Mouse (Mus musculus) forebrain, embryonic 15.5 days (tissue): Measurements from ENCODE around the gene Sardh. TPM values are rescaled to one million over a fixed set of nuclear protein-coding genes. Genes with fewer than 3 reads are reported as not detected.
A peak's percentile ranks its signal among the peaks of the same experiment; 100 is the strongest.

Experiments used
- ATAC-seq: fragments of 200-750 bp; cut with Nextera tagmentation; replicated peaks from 2 replicates; pipeline ENCODE4 v1.8.0; 2017; ENCODE audit warnings: mild to moderate bottlenecking, moderate TSS enrichment, moderate library complexity
- H3K27ac ChIP-seq: fragments of 300-500 bp; sonication (generic); replicated peaks from 2 replicates; pipeline ENCODE4 v1.5.1; 2015; ENCODE audit warnings: mild to moderate bottlenecking, inconsistent platforms
- H3K27me3 ChIP-seq: fragments of 300-500 bp; sonication (generic); 2 replicates; pipeline ENCODE4 v1.6.1; 2015; ENCODE audit warnings: inconsistent platforms
- H3K36me3 ChIP-seq: fragments of 300-500 bp; sonication (generic); 2 replicates; pipeline ENCODE4 v1.6.1; 2015; ENCODE audit warnings: mild to moderate bottlenecking, inconsistent platforms
- H3K4me1 ChIP-seq: fragments of 300-500 bp; sonication (generic); 2 replicates; pipeline ENCODE4 v1.6.1; 2015; ENCODE audit warnings: inconsistent platforms
- H3K4me2 ChIP-seq: fragments of 300-500 bp; sonication (generic); replicated peaks from 2 replicates; pipeline ENCODE4 v1.6.1; 2015; ENCODE audit warnings: mild to moderate bottlenecking, inconsistent platforms
- H3K4me3 ChIP-seq: fragments of 300-500 bp; sonication (generic); 2 replicates; pipeline ENCODE4 v1.5.1; 2015; ENCODE audit warnings: mild to moderate bottlenecking, inconsistent platforms
- H3K9ac ChIP-seq: fragments of 300-500 bp; sonication (generic); replicated peaks from 2 replicates; pipeline ENCODE4 v1.6.1; 2015; ENCODE audit warnings: mild to moderate bottlenecking, inconsistent platforms
- H3K9me3 ChIP-seq: fragments of 300-500 bp; sonication (generic); 2 replicates; pipeline ENCODE4 v1.6.1; 2016; ENCODE audit warnings: inconsistent platforms
- WGBS: fragments of 180-500 bp; shearing (Covaris S2); methylation state at CpG from one replicate; pipeline ENCODE4 v1.1.7; 2015; ENCODE audit warnings: mixed read lengths; 5-methylcytosine and 5-hydroxymethylcytosine counted together
- polyA plus RNA-seq: library from polyadenylated mRNA; unstranded; fragments of >200 nt; fragmentation: Nextera tagmentation; extraction: Ambion mirVana; gene quantifications from 2 replicates; pipeline ENCODE4 v1.2.1, GENCODE M21; 2015

Sardh gene
- polyA plus RNA-seq, 1 experiment from 2014 or later, result 3.6 TPM

- H3K9me3 ChIP-seq, result no peaks in the 10 kb centered on the region
- H3K36me3 ChIP-seq, result no peaks in the 10 kb centered on the region
- H3K9ac ChIP-seq, result no peak overlapping the region
- no peaks in the 10 kb centered on the region for H3K27me3 ChIP-seq
- WGBS, result 67% methylated on average over 4 of the region's 4 CpGs
- H3K4me1 ChIP-seq, result no peaks in the 10 kb centered on the region
- H3K4me2 ChIP-seq, result no peak overlapping the region
- no peak overlapping the region for H3K4me3 ChIP-seq
- ATAC-seq, result no peak
- no peak overlapping the region for H3K27ac ChIP-seq
Observed at GRCm38 (mm10) chr2:27189994-27190393, 58.1 kb downstream of the Sardh start.

- Histone ChIP-seq H3K4me1 (no peaks in the 10 kb centered on the region), H3K36me3 (no peaks in the 10 kb centered on the region)
- 89% methylated on average over 6 of the region's 6 CpGs for WGBS
Observed at GRCm38 (mm10) chr2:27187531-27187930, 60.6 kb downstream of the Sardh start.

GRCm38 (mm10) chr2:27183734-27184133 lies 64.4 kb downstream of the Sardh start:
- no peak for ATAC-seq
- H3K9me3 ChIP-seq, result no peaks in the 10 kb centered on the region
- no peaks in the 10 kb centered on the region for H3K27me3 ChIP-seq
- H3K9ac ChIP-seq, result no peak overlapping the region
- no peaks in the 10 kb centered on the region for H3K36me3 ChIP-seq
- H3K4me2 ChIP-seq, result no peak overlapping the region
- H3K4me1 ChIP-seq, result no peaks in the 10 kb centered on the region
- H3K4me3 ChIP-seq, result no peak overlapping the region
- 88% methylated on average over 12 of the region's 12 CpGs for WGBS
- no peak overlapping the region for H3K27ac ChIP-seq

More at GRCm38 (mm10) chr2:27187531-27187930, 60.6 kb downstream of the Sardh start:
- ATAC-seq, result no peak
- no peak overlapping the region for H3K9ac ChIP-seq
- no peak overlapping the region for H3K4me2 ChIP-seq
- no peak overlapping the region for H3K27ac ChIP-seq
- no peaks in the 10 kb centered on the region for H3K27me3 ChIP-seq
- H3K9me3 ChIP-seq, result no peaks in the 10 kb centered on the region
- H3K4me3 ChIP-seq, result no peak overlapping the region

GRCm38 (mm10) chr2:27181907-27182306 lies 66.2 kb downstream of the Sardh start:
- Histone ChIP-seq H3K4me1 (no peaks in the 10 kb centered on the region), H3K27me3 (no peaks in the 10 kb centered on the region), H3K9ac (no peak overlapping the region), H3K4me3 (no peak overlapping the region), H3K36me3 (no peaks in the 10 kb centered on the region), H3K27ac (no peak overlapping the region), H3K9me3 (no peaks in the 10 kb centered on the region), H3K4me2 (no peak overlapping the region)
- no peak for ATAC-seq
- WGBS, result 69% methylated on average over 4 of the region's 4 CpGs

- Histone ChIP-seq H3K27ac (no peak overlapping the region), H3K4me2 (no peak overlapping the region), H3K4me3 (no peak overlapping the region), H3K4me1 (no peaks in the 10 kb centered on the region), H3K9ac (no peak overlapping the region), H3K36me3 (no peaks in the 10 kb centered on the region), H3K27me3 (no peaks in the 10 kb centered on the region), H3K9me3 (no peaks in the 10 kb centered on the region)
- ATAC-seq, result no peak
- 76% methylated on average over 8 of the region's 8 CpGs for WGBS
Observed at GRCm38 (mm10) chr2:27179101-27179500, 69.0 kb downstream of the Sardh start.

- H3K27ac ChIP-seq, result no peak overlapping the region
- H3K27me3 ChIP-seq, result no peaks in the 10 kb centered on the region
- 76% methylated on average over 10 of the region's 10 CpGs for WGBS
- H3K4me3 ChIP-seq, result no peak overlapping the region
- no peak for ATAC-seq
- no peaks in the 10 kb centered on the region for H3K4me1 ChIP-seq
- H3K9ac ChIP-seq, result no peak overlapping the region
- no peaks in the 10 kb centered on the region for H3K9me3 ChIP-seq
- H3K4me2 ChIP-seq, result no peak overlapping the region
- H3K36me3 ChIP-seq, result no peaks in the 10 kb centered on the region
Observed at GRCm38 (mm10) chr2:27175696-27176267, 72.4 kb downstream of the Sardh start.

GRCm38 (mm10) chr2:27174242-27174641 lies 73.9 kb downstream of the Sardh start:
- ATAC-seq, result no peak
- H3K4me3 ChIP-seq, result no peak overlapping the region
- WGBS, result 58% methylated on average over 2 of the region's 2 CpGs
- no peaks in the 10 kb centered on the region for H3K36me3 ChIP-seq
- H3K27ac ChIP-seq, result peak overlapping the region; percentile 33; the same call in 1 of the 2 replicates
- no peak overlapping the region for H3K4me2 ChIP-seq
- no peak overlapping the region for H3K9ac ChIP-seq
- H3K4me1 ChIP-seq, result no peaks in the 10 kb centered on the region
- H3K9me3 ChIP-seq, result no peaks in the 10 kb centered on the region
- H3K27me3 ChIP-seq, result no peaks in the 10 kb centered on the region

GRCm38 (mm10) chr2:27166999-27167398 lies 81.1 kb downstream of the Sardh start:
- Histone ChIP-seq H3K4me2 (no peak overlapping the region), H3K4me3 (no peak overlapping the region), H3K9me3 (no peaks in the 10 kb centered on the region), H3K27me3 (no peaks in the 10 kb centered on the region), H3K36me3 (no peaks in the 10 kb centered on the region), H3K9ac (no peak overlapping the region), H3K4me1 (peaks cover 8% of the 10 kb centered on the region; the same call in 1 of the 2 replicates), H3K27ac (no peak overlapping the region)
- no peak for ATAC-seq
- WGBS, result 25% methylated on average over 2 of the region's 2 CpGs

GRCm38 (mm10) chr2:27166074-27166473 lies 82.1 kb downstream of the Sardh start:
- Histone ChIP-seq H3K27ac (no peak overlapping the region), H3K27me3 (no peaks in the 10 kb centered on the region), H3K36me3 (no peaks in the 10 kb centered on the region), H3K9ac (no peak overlapping the region), H3K4me1 (peaks cover 8% of the 10 kb centered on the region; the same call in 1 of the 2 replicates), H3K4me2 (no peak overlapping the region), H3K4me3 (no peak overlapping the region), H3K9me3 (no peaks in the 10 kb centered on the region)
- ATAC-seq, result no peak
- WGBS, result 76% methylated on average over 2 of the region's 2 CpGs

- H3K27ac ChIP-seq, result no peak within 1 kb of the TSS
- no peaks in the 10 kb centered on the region for H3K9me3 ChIP-seq
- H3K9ac ChIP-seq, result no peak within 1 kb of the TSS
- peaks cover 8% of the 10 kb centered on the region; the same call in 1 of the 2 replicates for H3K4me1 ChIP-seq
- ATAC-seq, result no peak
- no peaks in the 10 kb centered on the region for H3K27me3 ChIP-seq
- whole genome bisulfite sequencing, result 73% methylated on average over 12 of the region's 12 CpGs
- H3K4me2 ChIP-seq, result no peak within 1 kb of the TSS
- no peak within 1 kb of the TSS for H3K4me3 ChIP-seq
- H3K36me3 ChIP-seq, result no peaks in the 10 kb centered on the region
Observed at GRCm38 (mm10) chr2:27164796-27165590, 83.1 kb downstream of the Sardh start, which contains the start of gene Dbh. TSS of gene Dbh (plus strand) at chr2:27165233.

- no peak for ATAC-seq
- Histone ChIP-seq H3K4me2 (no peak overlapping the region), H3K36me3 (no peaks in the 10 kb centered on the region), H3K4me1 (peaks cover 8% of the 10 kb centered on the region; the same call in 1 of the 2 replicates), H3K9ac (no peak overlapping the region), H3K9me3 (no peaks in the 10 kb centered on the region), H3K27ac (no peak overlapping the region), H3K27me3 (no peaks in the 10 kb centered on the region), H3K4me3 (no peak overlapping the region)
- 60% methylated on average over 5 of the region's 5 CpGs for WGBS
Observed at GRCm38 (mm10) chr2:27163851-27164250, 84.3 kb downstream of the Sardh start.

GRCm38 (mm10) chr2:27162656-27163055 lies 85.5 kb downstream of the Sardh start:
- H3K27me3 ChIP-seq, result no peaks in the 10 kb centered on the region
- H3K4me3 ChIP-seq, result no peak overlapping the region
- H3K9me3 ChIP-seq, result no peaks in the 10 kb centered on the region
- ATAC-seq, result no peak
- WGBS, result 54% methylated on average over 11 of the region's 11 CpGs
- no peak overlapping the region for H3K4me2 ChIP-seq
- no peak overlapping the region for H3K27ac ChIP-seq
- H3K36me3 ChIP-seq, result no peaks in the 10 kb centered on the region
- H3K4me1 ChIP-seq, result peaks cover 8% of the 10 kb centered on the region; the same call in 1 of the 2 replicates
- H3K9ac ChIP-seq, result no peak overlapping the region
